Mouse (Mus musculus): ENCODE measurements around the gene Pde11a. TPM values are rescaled to one million over a fixed set of nuclear protein-coding genes. Genes with fewer than 3 reads are reported as not detected.

Gene Pde11a
- total RNA-seq, 2 experiments from 2014 or later = 4.6 to 5.5 TPM

GRCm38 (mm10) chr2:76365811-76366210, 27.2 kb upstream of the Pde11a start:
- no peak overlapping the region for H3K27ac ChIP-seq
- no peak for DNase-seq (ENCODE audit: extremely low spot score in 1 of 2, low spot score in 2 of 2)
- no peak overlapping the region for H3K4me3 ChIP-seq
- TF ChIP-seq CTCF (IDR thresholded peaks at IDR 0.05) = no peak
- intact Hi-C loops (cut with DNase I) = loop anchor here (5.0 kb wide), 1 partner anchor 239 kb away; no protein-coding TSS in a partner anchor

- DNase-seq (ENCODE audit: extremely low spot score in 1 of 2, low spot score in 2 of 2) = no peak
- no peak overlapping the region for H3K27ac ChIP-seq
- peak; percentile 57 for TF ChIP-seq CTCF (IDR thresholded peaks at IDR 0.05)
- intact Hi-C loops (cut with DNase I) = no loop called here
- no peak overlapping the region for H3K4me3 ChIP-seq
These were observed 23.5 kb upstream of the Pde11a start for GRCm38 (mm10) chr2:76362111-76362510.

- intact Hi-C loops (cut with DNase I) = loop anchor here (2.0 kb wide), 1 partner anchor 105 kb away; no protein-coding TSS in a partner anchor
- no peak for DNase-seq (ENCODE audit: extremely low spot score in 1 of 2, low spot score in 2 of 2)
- Histone ChIP-seq H3K4me3 (no peak within 1 kb of the TSS), H3K27ac (no peak within 1 kb of the TSS)
- TF ChIP-seq CTCF (IDR thresholded peaks at IDR 0.05) = no peak
These were observed 21.7 kb upstream of the Pde11a start, which contains the start of gene Cyct for GRCm38 (mm10) chr2:76360226-76360625. Cyct (minus strand) TSS chr2:76360450.

- DNase-seq (ENCODE audit: extremely low spot score in 1 of 2, low spot score in 2 of 2) = no peak
- H3K27ac ChIP-seq = no peak overlapping the region
These were observed 9.3 kb upstream of the Pde11a start for GRCm38 (mm10) chr2:76347839-76348238.

GRCm38 (mm10) chr2:76342146-76342545, 3.6 kb upstream of the Pde11a start:
- intact Hi-C loops (cut with DNase I) = no loop called here
- no peak overlapping the region for H3K27ac ChIP-seq
- no peak for DNase-seq (ENCODE audit: extremely low spot score in 1 of 2, low spot score in 2 of 2)
- no peak overlapping the region for H3K4me3 ChIP-seq
- no peak for TF ChIP-seq CTCF (IDR thresholded peaks at IDR 0.05)

More at GRCm38 (mm10) chr2:76347839-76348238, 9.3 kb upstream of the Pde11a start:
- intact Hi-C loops (cut with DNase I) = no loop called here
- TF ChIP-seq CTCF (IDR thresholded peaks at IDR 0.05) = no peak
- no peak overlapping the region for H3K4me3 ChIP-seq

- peak; percentile 32 for TF ChIP-seq CTCF (IDR thresholded peaks at IDR 0.05)
- no peak overlapping the region for H3K27ac ChIP-seq
- intact Hi-C loops (cut with DNase I) = loop anchor here (10.0 kb wide), 1 partner anchor 210 kb away; no protein-coding TSS in a partner anchor
- no peak for DNase-seq (ENCODE audit: extremely low spot score in 1 of 2, low spot score in 2 of 2)
- no peak overlapping the region for H3K4me3 ChIP-seq
These were observed 4.0 kb downstream of the Pde11a start for GRCm38 (mm10) chr2:76334596-76334995.

GRCm38 (mm10) chr2:76332161-76332805, 6.3 kb downstream of the Pde11a start:
- Histone ChIP-seq H3K4me3 (no peak overlapping the region), H3K27ac (no peak overlapping the region)
- no peak for DNase-seq (ENCODE audit: extremely low spot score in 1 of 2, low spot score in 2 of 2)
- intact Hi-C loops (cut with DNase I) = loop anchor here (10.0 kb wide), 1 partner anchor 207 kb away; no protein-coding TSS in a partner anchor
- TF ChIP-seq CTCF (IDR thresholded peaks at IDR 0.05) = no peak

- H3K27ac ChIP-seq = no peak overlapping the region
- intact Hi-C loops (cut with DNase I) = loop anchor here (10.0 kb wide), 1 partner anchor 205 kb away; no protein-coding TSS in a partner anchor
- no peak for TF ChIP-seq CTCF (IDR thresholded peaks at IDR 0.05)
These were observed 8.5 kb downstream of the Pde11a start for GRCm38 (mm10) chr2:76330081-76330480.

GRCm38 (mm10) chr2:76326161-76326560, 12.4 kb downstream of the Pde11a start:
- no peak overlapping the region for H3K27ac ChIP-seq
- intact Hi-C loops (cut with DNase I) = no loop called here
- no peak overlapping the region for H3K4me3 ChIP-seq
- no peak for TF ChIP-seq CTCF (IDR thresholded peaks at IDR 0.05)
- no peak for DNase-seq (ENCODE audit: extremely low spot score in 1 of 2, low spot score in 2 of 2)

More at GRCm38 (mm10) chr2:76330081-76330480, 8.5 kb downstream of the Pde11a start:
- no peak for DNase-seq (ENCODE audit: extremely low spot score in 1 of 2, low spot score in 2 of 2)
- no peak overlapping the region for H3K4me3 ChIP-seq

GRCm38 (mm10) chr2:76324463-76324862, 14.1 kb downstream of the Pde11a start:
- no peak for TF ChIP-seq CTCF (IDR thresholded peaks at IDR 0.05)
- Histone ChIP-seq H3K4me3 (no peak overlapping the region), H3K27ac (no peak overlapping the region)
- intact Hi-C loops (cut with DNase I) = no loop called here
- DNase-seq (ENCODE audit: extremely low spot score in 1 of 2, low spot score in 2 of 2) = no peak

- intact Hi-C loops (cut with DNase I) = no loop called here
These were observed 15.2 kb downstream of the Pde11a start for GRCm38 (mm10) chr2:76323185-76323875.

GRCm38 (mm10) chr2:76320336-76320735, 18.2 kb downstream of the Pde11a start:
- DNase-seq (ENCODE audit: extremely low spot score in 1 of 2, low spot score in 2 of 2) = no peak
- no peak for TF ChIP-seq CTCF (IDR thresholded peaks at IDR 0.05)
- no peak overlapping the region for H3K27ac ChIP-seq
- intact Hi-C loops (cut with DNase I) = no loop called here
- H3K4me3 ChIP-seq = no peak overlapping the region

More at GRCm38 (mm10) chr2:76323185-76323875, 15.2 kb downstream of the Pde11a start:
- DNase-seq (ENCODE audit: extremely low spot score in 1 of 2, low spot score in 2 of 2) = peak in 1 of 2 experiments; percentile 32
- TF ChIP-seq CTCF (IDR thresholded peaks at IDR 0.05) = no peak; the same call in 1 of the 2 replicates
- Histone ChIP-seq H3K27ac (no peak overlapping the region), H3K4me3 (no peak overlapping the region)

All from left cerebral cortex, adult 2 months (tissue).